Mouse (Mus musculus) neutrophil, adult 5-6 weeks (primary cell): ENCODE results near the gene Tbc1d2b. TPM values are rescaled to one million over a fixed set of nuclear protein-coding genes. Genes with fewer than 3 reads are reported as not detected.
A peak's percentile ranks its signal among the peaks of the same experiment; 100 is the strongest.

Experiments used
- ATAC-seq: fragments of 151-379, 151-347 bp; 2 replicates; pipeline ENCODE4 v1.8.0; 2017; ENCODE audit warnings: mild to moderate bottlenecking, moderate TSS enrichment; ENCODE audit not compliant: insufficient number of reproducible peaks, poor library complexity, low FRiP score, severe bottlenecking; ENCODE audit errors: extremely low read depth
- total RNA-seq: library from RNA; stranded (forward); fragments of 200-1000 nt; gene quantifications from 2 replicates; pipeline ENCODE4 v1.2.3, GENCODE M21; 2017

The Tbc1d2b gene
- 28.9 and 29.6 TPM in 2 replicates for total RNA-seq

DNA sequence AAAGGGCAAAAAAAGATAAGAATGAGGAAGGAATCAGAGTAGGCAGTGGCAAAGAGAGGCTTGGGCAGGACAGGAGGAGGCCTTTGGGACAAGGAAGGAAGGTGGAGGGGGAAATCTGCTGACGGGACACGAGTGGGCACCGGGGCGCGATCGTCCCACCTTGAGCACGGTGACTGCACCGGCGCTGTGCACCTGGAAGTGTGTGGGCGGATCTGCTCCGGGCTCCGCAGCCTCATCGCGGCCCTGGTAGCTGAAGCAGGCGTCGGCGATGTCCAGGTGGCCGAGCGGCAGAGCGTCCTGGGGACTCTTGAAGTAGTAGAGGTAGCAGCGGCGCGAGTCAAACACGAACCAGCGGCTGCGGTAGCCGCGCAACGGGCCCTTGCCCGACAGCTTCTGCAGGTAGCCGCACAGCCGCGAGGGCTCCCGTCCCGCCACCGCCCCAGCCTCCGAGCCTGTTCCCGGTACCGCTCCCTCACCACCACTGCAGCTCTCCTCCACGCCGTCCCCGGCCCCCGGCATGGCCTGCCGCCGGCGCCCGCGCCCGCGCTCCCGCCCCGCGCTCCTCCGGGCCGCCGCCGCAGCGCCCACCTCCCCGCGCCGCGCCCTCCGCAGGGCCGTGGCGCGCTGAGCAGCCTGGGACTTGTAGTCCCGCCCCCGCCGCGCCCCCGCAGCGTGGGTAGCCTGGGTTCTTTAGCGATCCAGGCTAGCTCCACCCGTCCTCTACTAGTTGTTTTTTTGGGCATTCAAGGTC, at the start of gene Tbc1d2b:
Gene Tbc1d2b (minus strand): TSS at position 612 of the 751 bp plus-strand sequence.
- peak; percentile 15; the same call in 1 of the 2 replicates for ATAC-seq

DNA sequence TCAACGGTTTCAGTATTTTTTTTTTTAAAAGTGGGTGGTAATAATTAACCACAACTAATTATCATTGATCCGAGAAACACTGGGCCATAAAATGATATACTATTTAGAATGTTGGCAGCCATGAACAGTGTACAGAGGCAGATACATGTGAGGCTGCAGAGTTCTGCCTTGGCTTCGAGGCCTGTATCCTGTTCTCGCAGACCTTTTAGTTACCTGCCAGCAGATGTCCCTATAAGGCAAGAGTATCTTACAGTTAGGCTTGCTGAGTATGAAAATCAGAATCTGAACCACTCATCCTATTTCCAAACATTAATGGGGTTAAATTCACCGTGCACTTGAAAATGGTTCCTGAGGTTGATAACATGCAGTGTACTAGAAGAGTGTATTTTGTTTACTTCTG, 45.7 kb upstream of the Tbc1d2b start:
- no peak for ATAC-seq

DNA sequence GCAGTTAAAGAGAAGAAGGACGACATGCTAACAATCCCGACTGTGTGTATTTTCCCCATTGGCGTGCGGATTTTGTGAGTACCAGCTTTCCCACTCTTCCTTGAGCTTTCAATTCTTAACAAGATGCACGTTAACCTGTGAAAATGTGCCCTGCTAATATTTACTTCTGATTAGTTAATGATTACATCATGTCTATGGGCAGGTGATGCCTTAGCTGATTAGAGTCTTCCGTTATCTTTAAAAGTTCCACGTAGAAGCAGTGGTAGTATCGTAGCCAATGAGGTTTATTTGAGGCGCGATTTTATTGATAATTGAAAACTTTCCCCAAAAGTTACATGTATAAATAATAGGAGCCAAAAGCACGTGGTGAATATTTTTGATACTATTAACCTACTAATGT, 45.1 kb upstream of the Tbc1d2b start:
- ATAC-seq = no peak

- no peak for ATAC-seq
Observed at GRCm38 (mm10) chr9:90304254-90304653, 33.6 kb upstream of the Tbc1d2b start.

DNA sequence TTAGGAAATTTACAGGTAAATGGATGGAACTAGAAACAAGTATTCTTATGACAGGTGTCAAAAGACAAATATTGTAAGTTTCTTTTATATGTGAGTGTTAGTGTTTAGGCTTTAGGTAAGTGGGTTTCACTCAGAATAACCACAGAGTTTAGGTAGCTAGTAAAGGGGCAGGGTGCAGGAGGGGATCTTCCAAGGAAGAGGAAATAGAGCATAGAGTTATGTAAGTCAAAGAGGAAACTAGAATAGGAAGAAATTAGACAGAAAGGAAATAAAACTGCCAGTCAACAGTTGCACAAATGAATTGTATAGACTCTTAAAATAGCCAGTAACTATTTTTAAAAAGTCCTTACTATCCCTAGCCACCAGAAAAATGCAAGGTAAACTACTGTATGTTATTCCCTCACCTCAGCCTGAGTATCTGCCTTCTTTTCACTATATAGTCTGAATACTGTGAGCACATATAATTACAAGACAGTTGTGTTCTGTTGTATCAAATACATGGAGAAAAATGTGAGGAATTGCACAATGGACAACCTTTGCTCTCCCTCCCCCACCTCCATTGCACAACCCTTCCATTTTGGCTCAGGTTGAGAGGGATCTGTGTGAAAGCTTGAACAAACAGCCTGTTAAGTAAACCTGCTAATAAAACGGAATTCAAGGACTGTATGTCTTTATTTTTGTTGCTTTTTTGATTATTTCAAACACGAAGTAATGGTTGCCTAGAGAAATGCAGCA, 32.7 kb upstream of the Tbc1d2b start:
- ATAC-seq = no peak

GRCm38 (mm10) chr9:90302670-90303069, 32.1 kb upstream of the Tbc1d2b start:
- ATAC-seq = no peak

DNA sequence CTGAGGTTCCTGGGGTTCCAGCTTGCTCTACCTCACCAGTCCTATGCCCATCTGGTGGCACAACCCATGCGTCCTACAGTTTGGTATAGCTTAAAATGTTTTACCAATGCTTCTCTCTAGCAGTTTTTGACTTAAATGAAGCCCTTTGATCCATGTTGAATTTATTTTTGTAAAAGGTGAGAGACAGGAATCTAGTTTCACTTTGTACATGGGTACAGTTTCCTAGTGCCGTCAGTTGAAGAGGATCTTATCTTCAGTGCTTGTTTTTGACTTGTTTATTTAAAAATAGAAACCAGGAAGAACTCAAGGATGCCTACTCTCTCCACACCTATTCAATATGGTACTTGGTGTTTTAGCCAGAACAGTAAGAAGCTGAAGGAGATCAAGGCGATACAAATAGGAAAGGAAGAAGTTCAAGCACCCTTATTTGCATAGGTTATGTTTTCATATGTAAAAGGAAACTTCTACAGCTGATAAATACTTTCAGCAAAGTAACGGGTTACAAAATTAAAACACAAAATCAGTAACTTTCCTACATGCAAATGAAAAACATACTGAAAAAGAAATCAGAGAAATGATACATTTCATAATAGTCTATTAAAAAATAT, 30.6 kb upstream of the Tbc1d2b start:
- no peak for ATAC-seq

GRCm38 (mm10) chr9:90297637-90298036, 27.0 kb upstream of the Tbc1d2b start:
- no peak for ATAC-seq

DNA sequence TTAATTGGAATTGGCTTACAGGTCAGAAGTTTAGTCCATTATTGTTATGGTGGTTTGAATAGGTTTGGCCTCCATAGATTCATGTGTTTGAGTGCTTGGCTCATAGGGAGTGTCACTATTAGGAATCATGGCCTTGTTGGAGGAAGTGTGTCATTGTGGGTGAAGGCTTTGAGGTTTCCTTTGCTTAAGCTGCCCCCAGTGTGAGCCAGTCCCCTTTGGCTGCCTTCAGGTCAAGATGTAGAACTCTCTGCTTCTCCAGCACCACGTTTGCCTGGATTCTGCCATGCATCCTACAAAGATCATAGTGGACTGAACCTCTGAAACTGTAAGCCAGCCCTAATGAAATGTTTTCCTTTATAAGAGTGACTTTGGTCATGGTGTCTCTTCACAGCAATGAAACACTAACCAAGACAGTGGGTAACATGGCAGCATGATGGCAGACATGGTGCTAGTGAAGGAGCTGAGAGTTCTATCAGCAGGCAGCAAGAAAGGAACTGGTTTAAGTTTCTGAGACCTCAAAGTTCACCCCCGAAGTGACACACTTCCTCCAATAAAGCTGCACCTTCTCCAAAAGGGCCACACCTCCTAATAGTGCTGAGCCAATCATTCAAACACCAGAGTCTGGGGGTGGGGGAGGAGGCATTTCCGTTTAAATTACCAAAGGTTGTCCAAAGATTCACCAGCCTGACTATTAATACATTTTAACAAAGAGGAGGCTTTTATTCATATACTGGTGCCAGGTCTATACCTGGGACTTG, 23.2 kb upstream of the Tbc1d2b start:
- ATAC-seq = 0 out of 2 replicates have a peak, but pooled peaks have one; percentile 26

GRCm38 (mm10) chr9:90278397-90278796, 7.8 kb upstream of the Tbc1d2b start:
- ATAC-seq = no peak

- no peak for ATAC-seq
Observed at GRCm38 (mm10) chr9:90277884-90278283, 7.3 kb upstream of the Tbc1d2b start.

DNA sequence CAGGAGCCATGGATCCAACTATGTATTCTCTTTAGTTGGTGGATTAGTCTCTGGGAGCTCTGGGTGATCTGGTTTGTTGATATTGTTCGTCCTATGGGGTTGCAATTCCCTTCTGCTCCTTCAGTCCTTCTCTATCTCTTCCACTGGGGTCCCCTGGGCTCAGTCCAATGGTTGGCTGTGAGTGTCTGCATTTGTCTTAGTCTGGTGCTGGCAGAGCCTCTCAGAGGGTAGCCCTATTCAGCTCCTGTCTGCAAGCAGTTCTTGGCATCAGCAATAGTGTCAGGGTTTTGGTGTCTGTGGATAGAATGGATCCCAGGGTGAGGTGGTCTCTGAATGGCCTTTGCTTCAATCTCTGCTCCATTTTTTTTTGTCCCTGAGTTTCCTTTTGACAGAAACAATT, 6.2 kb upstream of the Tbc1d2b start:
- ATAC-seq = no peak

DNA sequence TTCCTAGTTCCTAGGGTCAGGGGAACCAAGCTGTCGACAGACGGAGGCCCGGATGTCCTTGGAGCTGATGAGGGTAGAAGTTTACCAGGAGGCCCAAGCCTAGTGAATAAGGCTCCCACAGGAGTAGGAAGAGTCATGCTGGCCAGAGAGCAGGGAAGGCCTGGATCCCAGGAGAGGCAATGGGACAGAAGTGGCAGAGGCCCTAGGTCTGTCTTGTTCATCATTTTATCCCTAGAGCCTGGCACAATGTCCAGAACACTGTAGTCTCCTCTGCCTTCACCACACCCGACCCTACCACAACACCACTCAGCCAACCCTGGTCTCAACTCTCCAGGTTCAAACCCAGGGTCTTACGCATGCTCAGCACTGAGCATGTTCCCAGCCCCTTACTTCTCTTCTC, 5.3 kb upstream of the Tbc1d2b start:
- ATAC-seq = no peak

- ATAC-seq = no peak
Observed at GRCm38 (mm10) chr9:90275500-90275899, 4.9 kb upstream of the Tbc1d2b start.

DNA sequence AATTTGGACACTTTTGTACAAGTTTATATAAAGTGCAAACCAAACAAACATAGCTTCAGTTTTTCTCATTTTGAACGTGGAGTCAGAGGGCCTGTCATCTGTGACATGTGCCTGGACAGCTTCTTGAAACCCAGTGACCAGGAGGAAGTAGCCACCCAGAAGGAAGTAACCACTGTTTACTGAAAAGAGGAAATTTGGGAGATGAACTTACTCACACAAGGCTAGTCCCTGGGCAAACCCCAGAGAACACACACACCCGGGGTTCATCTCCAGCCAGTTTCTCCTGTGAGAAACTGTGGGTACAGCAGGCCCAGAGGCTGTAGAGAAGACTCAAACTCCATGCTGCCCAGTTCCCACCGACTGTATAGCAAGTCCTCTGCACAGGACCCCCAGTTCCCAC, 3.9 kb upstream of the Tbc1d2b start:
- peak; percentile 84 for ATAC-seq

GRCm38 (mm10) chr9:90272346-90272745, 1.7 kb upstream of the Tbc1d2b start:
- ATAC-seq = no peak

DNA sequence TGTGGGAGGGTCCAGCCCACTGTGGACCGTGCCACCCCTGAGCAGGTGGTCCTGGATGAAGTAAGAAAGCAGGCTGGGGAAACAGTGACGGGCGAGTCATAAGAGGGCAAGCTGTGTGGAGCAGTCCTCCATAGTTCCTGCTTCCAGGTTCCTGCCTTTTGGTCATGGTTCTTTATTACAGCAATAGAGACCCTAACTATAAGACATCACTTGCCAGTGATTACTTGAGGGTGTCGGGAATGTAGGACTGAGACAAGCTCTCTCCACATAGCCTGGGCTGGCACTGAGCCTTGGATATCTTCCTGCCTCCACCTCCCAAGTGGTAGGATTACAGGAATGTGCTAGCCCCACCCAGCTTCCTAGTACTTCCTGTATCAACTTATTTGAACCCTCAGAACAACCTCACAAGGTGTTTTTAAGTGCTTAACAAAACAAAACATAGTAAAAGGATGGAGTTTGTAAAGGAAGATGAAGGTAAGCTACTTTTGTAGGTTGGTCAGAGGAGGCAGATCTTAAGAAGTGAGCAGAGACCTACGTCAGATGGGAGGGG, 1.0 kb upstream of the Tbc1d2b start:
- ATAC-seq = no peak

- ATAC-seq = no peak
Observed at GRCm38 (mm10) chr9:90270944-90271295, 316 bp upstream of the Tbc1d2b start.

DNA sequence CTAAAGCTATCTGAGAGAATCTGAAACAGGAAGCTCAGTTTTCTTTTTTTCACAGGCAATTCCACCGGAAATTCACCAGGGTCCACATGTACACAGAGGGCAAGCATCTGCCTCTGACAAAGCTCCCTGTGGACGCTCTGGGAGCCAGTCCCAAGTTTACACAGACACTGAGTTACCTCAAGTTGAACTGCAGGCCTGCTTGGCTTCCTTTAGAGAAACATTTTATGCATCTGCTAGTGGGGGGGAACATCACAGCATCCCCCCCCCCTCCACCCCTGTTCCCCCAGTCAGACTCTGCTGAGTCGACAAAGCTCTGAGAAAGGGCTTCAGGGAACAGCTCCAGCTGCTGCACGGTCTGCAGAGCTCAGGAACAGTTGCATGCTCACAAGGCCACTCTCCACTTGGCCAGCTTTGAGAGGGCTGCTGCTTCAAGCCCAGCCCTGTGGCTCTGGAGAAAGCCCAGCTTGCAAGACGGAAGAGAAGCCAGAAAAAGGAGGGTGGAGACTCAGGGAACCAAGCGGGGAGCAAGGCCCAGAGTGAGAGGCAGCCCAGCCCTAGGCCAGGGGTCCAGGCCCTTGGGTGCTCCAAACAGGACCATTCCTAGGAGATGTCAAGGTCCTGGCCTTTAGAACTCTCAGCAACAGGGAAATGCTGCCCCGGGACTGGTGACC, 1.5 kb downstream of the Tbc1d2b start:
- no peak for ATAC-seq
